Mouse (Mus musculus) heart, postnatal 0 days (tissue): ENCODE results near the gene Ppp2r5e.

ENCODE experiments used
- CTCF ChIP-seq: IDR thresholded peaks from 2 replicates; pipeline ENCODE4 v1.5.1; 2016; ENCODE audit warnings: antibody characterized with exemption, control low read depth, low read depth
- EP300 ChIP-seq: IDR thresholded peaks from 2 replicates; pipeline ENCODE4 v1.6.1; 2016; ENCODE audit warnings: antibody characterized with exemption, low read depth

DNA sequence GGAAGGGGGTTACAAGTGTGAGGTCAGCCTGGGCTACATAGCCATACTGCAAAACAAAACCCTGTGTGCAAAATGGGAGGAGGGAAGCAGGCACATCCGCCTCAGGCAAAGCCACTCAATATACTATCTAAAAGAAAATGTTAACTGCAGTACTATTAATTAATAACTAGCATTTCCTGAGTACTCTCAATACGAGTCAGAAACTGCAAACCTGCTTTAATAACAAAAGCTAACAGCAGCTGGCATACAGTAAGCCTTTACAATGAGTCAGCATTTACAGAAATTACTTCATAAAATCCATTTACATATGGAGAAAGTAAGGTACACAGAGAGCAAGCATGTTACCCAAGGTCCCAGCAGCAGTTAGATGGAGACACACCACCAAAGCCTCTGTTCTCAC is 64.2 kb downstream of the Ppp2r5e start:
- TF ChIP-seq CTCF, result no peak
- TF ChIP-seq EP300, result no peak
